Mouse (Mus musculus): ENCODE results near the gene Foxp4. TPM values are rescaled to one million over a fixed set of nuclear protein-coding genes. Genes with fewer than 3 reads are reported as not detected.

Foxp4 gene
- total and polyA plus RNA-seq, 3 experiments = 7.1 to 50.5 TPM; not detected in 1

DNA sequence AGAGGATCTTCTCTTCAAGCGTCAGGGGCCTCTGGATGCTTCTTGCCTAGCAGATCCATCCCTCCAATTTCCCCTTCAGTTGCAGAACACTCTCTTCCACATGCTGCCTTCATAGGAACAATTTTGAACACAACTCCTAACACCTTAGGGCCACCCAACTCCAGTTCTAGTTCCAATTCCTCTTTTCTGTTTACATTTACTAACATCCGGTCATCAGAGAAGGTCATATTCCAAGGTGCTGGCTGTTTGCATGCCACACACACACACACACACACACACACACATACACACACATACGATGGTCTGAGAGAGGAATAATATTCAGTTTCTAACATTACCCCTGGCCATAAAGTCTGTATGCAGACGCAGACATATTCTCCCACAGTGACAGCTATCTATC, 17.6 kb upstream of the Foxp4 start:
- peaks cover 9 to 32% of the 10 kb centered on the region in 2 experiments for H3K4me1 ChIP-seq (ENCODE audit: control insufficient read depth in 1 of 2, insufficient read depth in 2 of 2, low read length in 2 of 2)
- H3K4me3 ChIP-seq (ENCODE audit: control insufficient read depth in 1 of 2, insufficient read depth in 1 of 2, low read depth in 2 of 2, low read length in 2 of 2) = no peak overlapping the region
- no peak for TF ChIP-seq ZMIZ1 (IDR thresholded peaks at IDR 0.05; ENCODE audit: low read depth, low read length)
- no peak for TF ChIP-seq MXI1 (IDR thresholded peaks at IDR 0.05; ENCODE audit: low read depth, low read length)
- TF ChIP-seq SIN3A (IDR thresholded peaks at IDR 0.05; ENCODE audit: low read length) = no peak
- TF ChIP-seq MAFK (IDR thresholded peaks at IDR 0.05; ENCODE audit: borderline replicate concordance, low read depth, low read length) = no peak
- no peak for TF ChIP-seq CTCF (IDR thresholded peaks at IDR 0.05 in 2 of 3, conservative IDR thresholded peaks at IDR 0.05 in 1 of 3; ENCODE audit: control insufficient read depth in 1 of 3, insufficient read depth in 1 of 3, low read depth in 2 of 3, low read length in 3 of 3, poor library complexity in 1 of 3, severe bottlenecking in 1 of 3)
- no peak for TF ChIP-seq HCFC1 (IDR thresholded peaks at IDR 0.05; ENCODE audit: low read depth, low read length)
- no peak for DNase-seq (ENCODE audit: low read depth, low spot score)
- H3K27me3 ChIP-seq (ENCODE audit: control insufficient read depth in 1 of 2, insufficient read depth in 2 of 2, low read length in 2 of 2) = no peaks in the 10 kb centered on the region
- H3K9ac ChIP-seq (ENCODE audit: control insufficient read depth, low read depth, low read length, poor library complexity, severe bottlenecking) = no peak overlapping the region
- no peaks in the 10 kb centered on the region for H3K9me3 ChIP-seq (replicated peaks; ENCODE audit: insufficient read depth, low read length)
- peaks cover 0 to 15% of the 10 kb centered on the region in 2 experiments; a peak in 2 of 4 replicates for H3K36me3 ChIP-seq (ENCODE audit: control insufficient read depth in 1 of 2, insufficient read depth in 2 of 2, low read length in 2 of 2)
- no peak overlapping the region for H3K27ac ChIP-seq (ENCODE audit: control insufficient read depth, low read depth, low read length)
- H3K79me2 ChIP-seq (ENCODE audit: control insufficient read depth, insufficient read depth, low read length, poor library complexity) = no peaks in the 10 kb centered on the region

- H3K4me1 ChIP-seq (ENCODE audit: control insufficient read depth in 1 of 2, insufficient read depth in 2 of 2, low read length in 2 of 2) = peaks cover 9 to 28% of the 10 kb centered on the region in 2 experiments
- H3K9me3 ChIP-seq (replicated peaks; ENCODE audit: insufficient read depth, low read length) = no peaks in the 10 kb centered on the region
Observed at GRCm38 (mm10) chr17:47938839-47939238, 14.4 kb upstream of the Foxp4 start.

DNA sequence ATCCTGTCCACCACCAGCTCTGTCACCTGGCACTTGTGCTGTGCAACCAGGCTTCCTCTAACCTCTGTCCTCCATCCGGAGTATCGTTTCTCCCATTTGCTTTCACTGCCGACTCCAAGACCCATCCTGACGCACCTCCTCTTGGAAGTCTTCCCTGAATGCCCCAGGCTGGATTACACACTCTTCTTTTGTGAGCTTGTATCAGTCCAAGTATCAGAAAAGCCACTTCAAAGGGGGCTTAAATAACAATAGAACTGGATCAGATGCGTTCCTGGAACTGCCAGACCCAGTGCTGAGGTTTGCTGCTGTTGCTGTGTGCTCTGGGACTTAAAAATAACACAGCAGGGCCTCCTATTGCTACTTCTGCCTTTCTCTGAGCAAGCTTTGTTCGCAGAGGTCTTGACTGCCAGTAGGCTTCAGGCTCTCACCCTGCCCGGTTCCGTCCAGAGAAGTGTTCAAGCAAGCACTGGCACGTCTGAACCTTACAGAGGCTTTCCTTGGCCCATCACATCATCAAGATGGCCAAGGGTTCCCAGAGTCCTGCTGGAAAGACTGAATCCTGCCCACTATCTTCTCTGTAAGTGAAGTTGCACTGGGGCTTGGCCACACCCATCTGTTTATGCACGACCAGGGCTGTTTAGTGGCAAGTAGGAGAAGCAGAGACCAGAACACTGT, 13.6 kb upstream of the Foxp4 start:
- no peak overlapping the region for H3K9ac ChIP-seq (ENCODE audit: control insufficient read depth, low read depth, low read length, poor library complexity, severe bottlenecking)
- TF ChIP-seq POLR2AphosphoS2 (IDR thresholded peaks at IDR 0.05; ENCODE audit: low read length) = no peak; the same call in 1 of the 2 replicates
- TF ChIP-seq JUND (IDR thresholded peaks at IDR 0.05; ENCODE audit: low read depth, low read length) = no peak
- no peak for TF ChIP-seq E2F4 (IDR thresholded peaks at IDR 0.05; ENCODE audit: borderline replicate concordance, low read depth, low read length)
- TF ChIP-seq GATA1 (IDR thresholded peaks at IDR 0.05; ENCODE audit: low read depth, low read length) = no peak
- no peak for TF ChIP-seq MAX (IDR thresholded peaks at IDR 0.05; ENCODE audit: low read length)
- H3K27ac ChIP-seq (ENCODE audit: control insufficient read depth, low read depth, low read length) = 0 out of 2 replicates have a peak overlapping the region, but pooled peaks have one; percentile 16
- H3K4me3 ChIP-seq (ENCODE audit: control insufficient read depth in 1 of 2, insufficient read depth in 1 of 2, low read depth in 2 of 2, low read length in 2 of 2) = no peak overlapping the region
- no peaks in the 10 kb centered on the region for H3K79me2 ChIP-seq (ENCODE audit: control insufficient read depth, insufficient read depth, low read length, poor library complexity)
- peaks cover 0 to 11% of the 10 kb centered on the region in 2 experiments; a peak in 2 of 4 replicates for H3K36me3 ChIP-seq (ENCODE audit: control insufficient read depth in 1 of 2, insufficient read depth in 2 of 2, low read length in 2 of 2)
- peaks cover 8 to 21% of the 10 kb centered on the region in 2 experiments for H3K4me1 ChIP-seq (ENCODE audit: control insufficient read depth in 1 of 2, insufficient read depth in 2 of 2, low read length in 2 of 2)
- no peaks in the 10 kb centered on the region for H3K27me3 ChIP-seq (ENCODE audit: control insufficient read depth in 1 of 2, insufficient read depth in 2 of 2, low read length in 2 of 2)
- H3K9me3 ChIP-seq (replicated peaks; ENCODE audit: insufficient read depth, low read length) = no peaks in the 10 kb centered on the region
- peak; percentile 60 for DNase-seq (ENCODE audit: low read depth, low spot score)

More at GRCm38 (mm10) chr17:47938839-47939238, 14.4 kb upstream of the Foxp4 start:
- H3K9ac ChIP-seq (ENCODE audit: control insufficient read depth, low read depth, low read length, poor library complexity, severe bottlenecking) = no peak overlapping the region
- H3K27ac ChIP-seq (ENCODE audit: control insufficient read depth, low read depth, low read length) = 0 out of 2 replicates have a peak overlapping the region, but pooled peaks have one; percentile 3
- no peaks in the 10 kb centered on the region for H3K27me3 ChIP-seq (ENCODE audit: control insufficient read depth in 1 of 2, insufficient read depth in 2 of 2, low read length in 2 of 2)
- DNase-seq (ENCODE audit: low read depth, low spot score) = peak; percentile 54
- TF ChIP-seq ETS1 (IDR thresholded peaks at IDR 0.05; ENCODE audit: low read depth, low read length) (no peak), SIN3A (IDR thresholded peaks at IDR 0.05; ENCODE audit: low read length) (no peak), EP300 (IDR thresholded peaks at IDR 0.05; ENCODE audit: low read depth in 1 of 2, low read length in 2 of 2) (peak in 1 of 2 experiments; percentile 60; a peak in 2 of 4 replicates)
- H3K79me2 ChIP-seq (ENCODE audit: control insufficient read depth, insufficient read depth, low read length, poor library complexity) = no peaks in the 10 kb centered on the region
- H3K4me3 ChIP-seq (ENCODE audit: control insufficient read depth in 1 of 2, insufficient read depth in 1 of 2, low read depth in 2 of 2, low read length in 2 of 2) = no peak overlapping the region
- peaks cover 0 to 15% of the 10 kb centered on the region in 2 experiments; a peak in 2 of 4 replicates for H3K36me3 ChIP-seq (ENCODE audit: control insufficient read depth in 1 of 2, insufficient read depth in 2 of 2, low read length in 2 of 2)
